Mouse (Mus musculus) embryonic facial prominence, embryonic 12.5 days (tissue): Measurements from ENCODE around the gene Ddt. TPM values are rescaled to one million over a fixed set of nuclear protein-coding genes. Genes with fewer than 3 reads are reported as not detected.
"Not testable (repeated sequence)": the region's sequence is repeated elsewhere in the genome, so short reads cannot be mapped to it uniquely, and the experiment has no call there.

Source experiments
- ATAC-seq: fragments of 200-750 bp; cut with Nextera tagmentation; 2 replicates; pipeline ENCODE4 v1.8.0; 2017; ENCODE audit not compliant: insufficient number of reproducible peaks, insufficient read depth, low FRiP score, low TSS enrichment
- H3K27ac ChIP-seq: fragments of 300-500 bp; sonication (generic); 2 replicates; pipeline ENCODE4 v1.5.1; 2016; ENCODE audit warnings: mild to moderate bottlenecking
- H3K27me3 ChIP-seq: fragments of 300-500 bp; sonication (generic); 2 replicates; pipeline ENCODE4 v1.6.1; 2016; ENCODE audit warnings: mild to moderate bottlenecking, moderate library complexity
- H3K36me3 ChIP-seq: fragments of 300-500 bp; sonication (generic); 2 replicates; pipeline ENCODE4 v1.6.1; 2016; ENCODE audit warnings: mild to moderate bottlenecking
- H3K4me1 ChIP-seq: fragments of 300-500 bp; sonication (generic); 2 replicates; pipeline ENCODE4 v1.6.1; 2016
- H3K4me2 ChIP-seq: fragments of 300-500 bp; sonication (generic); replicated peaks from 2 replicates; pipeline ENCODE4 v1.6.1; 2016; ENCODE audit warnings: mild to moderate bottlenecking, moderate library complexity
- H3K4me3 ChIP-seq: fragments of 300-500 bp; sonication (generic); 2 replicates; pipeline ENCODE4 v1.5.1; 2016; ENCODE audit warnings: mild to moderate bottlenecking
- H3K9ac ChIP-seq: fragments of 300-500 bp; sonication (generic); 2 replicates; pipeline ENCODE4 v1.6.1; 2016; ENCODE audit warnings: mild to moderate bottlenecking, moderate library complexity
- H3K9me3 ChIP-seq: fragments of 300-500 bp; sonication (generic); 2 replicates; pipeline ENCODE4 v1.6.1; 2016; ENCODE audit warnings: mild to moderate bottlenecking, moderate library complexity
- WGBS: fragments of 180-500 bp; shearing (Covaris S2); methylation state at CpG from one replicate; pipeline ENCODE4 v1.1.7; 2016; 5-methylcytosine and 5-hydroxymethylcytosine counted together
- polyA plus RNA-seq: library from polyadenylated mRNA; unstranded; fragments of >200 nt; fragmentation: Nextera tagmentation; extraction: Ambion mirVana; gene quantifications from 2 replicates; pipeline ENCODE4 v1.2.1, GENCODE M21; 2016

Ddt gene
- polyA plus RNA-seq, 1 experiment from 2014 or later: 92.2 TPM

DNA sequence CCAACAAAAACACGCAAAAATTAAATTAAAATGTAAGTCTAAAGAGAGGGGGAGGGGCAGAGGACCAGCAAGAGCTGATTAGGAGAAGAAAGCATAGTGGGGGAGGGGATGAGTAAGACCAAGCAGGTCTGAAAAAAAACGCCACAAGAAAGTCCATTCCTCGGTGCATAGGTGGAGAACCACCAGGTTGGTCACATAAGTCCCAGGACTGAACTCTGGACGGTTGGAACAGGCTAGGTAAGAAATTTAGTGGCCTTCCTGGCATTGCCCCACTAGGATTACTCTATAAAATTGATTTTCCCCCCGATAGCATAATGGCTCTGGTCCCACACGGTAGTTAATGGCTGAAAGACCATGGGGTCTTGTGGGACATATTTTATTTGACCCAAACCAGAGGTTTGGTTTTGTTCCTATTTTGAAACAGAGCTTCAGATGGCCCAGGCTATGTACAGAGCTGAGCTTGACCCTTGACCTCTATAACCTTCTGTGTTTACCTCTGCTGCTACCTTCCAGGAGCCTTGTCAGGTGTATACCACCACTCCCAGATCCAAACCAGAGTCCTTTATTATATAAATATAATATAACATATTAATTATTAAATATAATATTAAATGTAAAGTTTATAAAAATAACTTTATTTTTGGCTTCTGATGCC is 16.0 kb upstream of the Ddt start:
- Histone ChIP-seq H3K9ac (no peak overlapping the region), H3K27me3 (no peaks in the 10 kb centered on the region), H3K4me2 (no peak overlapping the region), H3K36me3 (no peaks in the 10 kb centered on the region), H3K4me3 (no peak overlapping the region), H3K27ac (no peak overlapping the region), H3K9me3 (no peaks in the 10 kb centered on the region), H3K4me1 (peaks cover 5% of the 10 kb centered on the region; the same call in 1 of the 2 replicates)
- no peak for ATAC-seq
- WGBS: 78% methylated on average over 6 of the region's 6 CpGs

DNA sequence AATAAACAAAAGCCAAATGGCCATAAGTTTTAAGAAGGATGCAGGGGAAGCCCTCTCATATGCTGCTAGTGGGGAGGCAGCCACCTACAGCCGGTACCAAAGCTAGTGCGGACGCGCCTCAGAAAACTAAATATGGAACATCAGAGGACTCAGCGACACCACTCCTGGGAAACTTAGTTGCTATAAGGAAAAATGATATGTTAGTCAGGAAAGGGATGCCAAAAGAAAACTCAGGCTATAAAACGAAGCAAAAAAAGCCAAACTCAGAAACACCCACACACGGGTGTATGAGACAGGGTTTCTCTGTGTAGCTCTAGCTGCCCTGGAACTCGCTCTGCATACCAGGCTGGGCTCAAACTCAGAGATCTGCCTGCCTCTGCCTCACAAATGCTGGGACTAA is 15.1 kb upstream of the Ddt start:
- H3K36me3 ChIP-seq: no peaks in the 10 kb centered on the region
- H3K4me1 ChIP-seq: peaks cover 5% of the 10 kb centered on the region; the same call in 1 of the 2 replicates
- WGBS: 92% methylated on average over 8 of the region's 8 CpGs
- no peak overlapping the region for H3K27ac ChIP-seq
- H3K27me3 ChIP-seq: no peaks in the 10 kb centered on the region
- no peak overlapping the region for H3K9ac ChIP-seq
- H3K4me2 ChIP-seq: no peak overlapping the region
- no peak for ATAC-seq
- H3K9me3 ChIP-seq: no peaks in the 10 kb centered on the region
- H3K4me3 ChIP-seq: no peak overlapping the region

DNA sequence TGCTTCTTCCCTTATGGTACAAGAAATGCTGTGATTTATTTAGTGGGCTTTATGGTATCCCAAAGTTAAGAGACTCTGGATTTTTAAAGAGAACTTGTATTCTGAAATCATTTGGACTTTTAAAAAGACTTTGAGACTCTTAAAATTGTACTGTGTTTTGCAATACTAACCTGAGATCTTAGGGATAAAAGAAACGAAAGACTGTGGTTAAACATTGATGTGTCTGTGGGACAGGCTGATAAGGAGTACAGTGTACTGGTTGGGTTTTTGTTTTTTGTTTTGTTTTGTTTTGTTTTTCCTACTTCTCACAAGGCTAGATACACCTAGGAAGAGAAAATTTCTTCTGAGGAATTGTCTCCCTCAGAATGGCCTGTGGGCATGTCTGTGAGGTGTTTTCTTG is 12.2 kb upstream of the Ddt start:
- Histone ChIP-seq H3K4me3 (no peak overlapping the region), H3K27me3 (peaks cover 5% of the 10 kb centered on the region; the same call in 1 of the 2 replicates), H3K36me3 (no peaks in the 10 kb centered on the region), H3K27ac (no peak overlapping the region), H3K4me2 (no peak overlapping the region), H3K9ac (no peak overlapping the region), H3K4me1 (peaks cover 8% of the 10 kb centered on the region), H3K9me3 (no peaks in the 10 kb centered on the region)
- 82% methylated on average over 1 of the region's 1 CpGs for WGBS
- no peak for ATAC-seq

DNA sequence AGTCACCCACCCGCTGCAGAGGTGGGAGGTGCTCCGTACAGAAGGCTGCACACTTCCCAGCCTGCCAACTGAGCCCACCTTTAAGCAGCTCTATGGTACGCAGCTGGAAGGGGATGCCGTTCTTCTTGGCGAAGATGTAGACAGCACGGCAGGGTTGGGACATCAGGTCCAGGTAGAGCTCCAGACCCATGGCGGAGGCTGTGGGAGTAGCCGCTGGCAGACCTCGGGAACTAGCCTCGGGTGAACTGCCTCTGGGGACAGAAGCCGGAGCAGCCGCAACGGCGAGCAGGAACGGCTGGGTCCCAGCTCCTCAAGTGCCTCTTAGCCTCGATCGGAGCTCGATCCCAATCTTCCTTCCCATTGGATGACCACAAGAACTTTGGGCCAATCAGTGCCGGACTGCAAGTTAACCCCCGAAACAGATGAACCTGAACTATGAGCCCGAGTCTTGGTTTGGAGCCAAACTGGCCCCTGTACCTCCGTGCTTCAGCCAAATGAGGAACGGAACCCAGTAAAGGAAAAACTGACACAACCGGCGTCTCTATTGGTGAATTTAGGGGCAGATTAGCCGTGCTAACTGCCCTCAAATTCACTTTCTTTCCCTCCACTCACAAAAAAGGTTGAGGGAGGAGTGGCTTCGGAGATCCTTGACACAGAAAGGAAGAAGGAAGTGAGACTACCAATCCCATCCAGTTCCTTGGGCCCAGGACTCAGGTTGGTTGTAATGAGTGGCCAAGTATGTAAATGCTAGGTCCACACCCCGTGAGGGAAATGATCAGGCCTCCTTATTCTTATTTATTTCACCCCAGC is 7.8 kb upstream of the Ddt start, which contains the start of the genes Gm20441 and Gstt3:
TSS of gene Gm20441 (minus strand) at position 186 of the 810 bp plus-strand sequence.
TSS of gene Gstt3 (minus strand) at position 646 of the 810 bp plus-strand sequence.
- no peaks in the 10 kb centered on the region for H3K36me3 ChIP-seq
- ATAC-seq: no peak; the same call in 1 of the 2 replicates
- H3K4me3 ChIP-seq: peak within 1 kb of the TSS; percentile 47
- no peaks in the 10 kb centered on the region for H3K9me3 ChIP-seq
- peak within 1 kb of the TSS; percentile 48 for H3K9ac ChIP-seq
- H3K27me3 ChIP-seq: peaks cover 16% of the 10 kb centered on the region
- peak within 1 kb of the TSS; percentile 90 for H3K4me2 ChIP-seq
- 2% methylated on average over 28 of the region's 28 CpGs for WGBS
- H3K4me1 ChIP-seq: peaks cover 19% of the 10 kb centered on the region
- 0 out of 2 replicates have a peak within 1 kb of the TSS, but pooled peaks have one; percentile 30 for H3K27ac ChIP-seq

DNA sequence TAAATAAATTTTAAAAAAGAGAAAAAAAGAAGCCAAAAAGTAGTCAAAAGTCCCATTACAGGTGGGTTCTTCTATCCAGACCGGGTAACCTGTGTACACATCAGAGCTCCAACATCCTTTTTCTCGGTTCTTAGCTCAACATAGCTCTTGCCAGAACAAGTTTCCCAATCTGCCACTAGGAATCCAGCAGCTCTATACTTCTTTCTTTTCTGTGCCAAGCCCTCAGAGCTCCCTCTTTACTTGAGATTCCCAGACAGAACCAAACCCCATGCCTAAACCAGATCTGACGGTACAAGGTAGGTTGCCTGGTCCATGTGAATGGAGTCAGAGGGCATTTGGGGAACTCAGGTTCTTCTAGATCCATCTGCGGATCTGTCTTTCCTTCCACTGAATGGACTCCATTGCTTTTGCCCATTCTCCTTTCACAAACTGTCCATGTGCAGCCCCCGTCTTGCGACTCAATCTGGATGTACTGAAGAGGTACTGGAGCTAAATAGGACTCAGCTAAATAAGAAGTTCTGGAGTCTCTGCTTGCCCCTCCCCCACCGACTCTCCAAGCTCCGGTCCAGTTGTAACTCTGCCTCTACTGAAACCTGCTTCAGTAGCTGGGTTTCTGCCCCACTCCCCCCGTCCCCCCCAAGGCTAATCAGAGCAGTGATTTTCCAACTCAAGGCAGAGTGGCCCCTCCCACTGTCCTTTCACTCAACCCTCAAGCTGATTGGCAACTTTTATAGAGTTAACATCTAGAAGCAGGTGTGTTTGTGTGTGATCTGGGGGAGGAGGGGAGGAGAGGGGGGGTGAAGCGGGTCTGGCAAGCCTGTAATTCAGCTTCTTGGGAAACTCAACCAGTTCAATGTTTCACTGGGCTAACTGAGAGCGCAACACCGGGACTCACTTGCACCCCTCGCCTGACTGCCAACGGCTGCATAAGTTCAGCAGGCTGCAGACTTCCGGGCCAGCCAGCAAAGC is 6.3 kb upstream of the Ddt start:
- Histone ChIP-seq H3K27ac (no peak overlapping the region), H3K9ac (no peak overlapping the region), H3K36me3 (no peaks in the 10 kb centered on the region), H3K9me3 (no peaks in the 10 kb centered on the region), H3K4me1 (peaks cover 19% of the 10 kb centered on the region), H3K27me3 (peaks cover 18% of the 10 kb centered on the region), H3K4me2 (peak overlapping the region; percentile 90), H3K4me3 (no peak overlapping the region)
- WGBS: 36% methylated on average over 15 of the region's 15 CpGs
- no peak for ATAC-seq

DNA sequence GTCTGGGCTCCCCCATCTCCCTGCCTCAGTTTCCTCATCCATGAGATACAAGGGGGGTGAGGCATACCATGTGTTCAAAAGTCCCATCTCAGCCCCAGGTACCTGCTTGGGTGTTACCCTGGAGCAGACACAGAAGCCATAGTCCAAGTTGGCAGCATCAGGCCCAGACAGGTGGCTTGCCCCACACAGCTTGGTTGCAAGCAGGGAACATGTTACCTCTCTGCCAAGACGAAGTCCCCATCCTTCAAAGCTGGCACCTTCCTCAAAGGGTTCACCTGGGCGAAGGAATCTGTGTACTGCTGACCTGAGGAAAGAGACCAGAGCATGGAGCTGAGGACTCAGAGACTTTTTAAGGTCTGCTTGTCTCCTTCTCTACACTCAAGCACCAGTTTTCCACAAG is 4.7 kb upstream of the Ddt start:
- Histone ChIP-seq H3K4me2 (no peak overlapping the region), H3K36me3 (no peaks in the 10 kb centered on the region), H3K4me1 (peaks cover 19% of the 10 kb centered on the region), H3K9ac (no peak overlapping the region), H3K4me3 (no peak overlapping the region), H3K9me3 (no peaks in the 10 kb centered on the region), H3K27ac (no peak overlapping the region), H3K27me3 (peaks cover 18% of the 10 kb centered on the region)
- WGBS: 74% methylated on average over 2 of the region's 2 CpGs
- no peak for ATAC-seq

DNA sequence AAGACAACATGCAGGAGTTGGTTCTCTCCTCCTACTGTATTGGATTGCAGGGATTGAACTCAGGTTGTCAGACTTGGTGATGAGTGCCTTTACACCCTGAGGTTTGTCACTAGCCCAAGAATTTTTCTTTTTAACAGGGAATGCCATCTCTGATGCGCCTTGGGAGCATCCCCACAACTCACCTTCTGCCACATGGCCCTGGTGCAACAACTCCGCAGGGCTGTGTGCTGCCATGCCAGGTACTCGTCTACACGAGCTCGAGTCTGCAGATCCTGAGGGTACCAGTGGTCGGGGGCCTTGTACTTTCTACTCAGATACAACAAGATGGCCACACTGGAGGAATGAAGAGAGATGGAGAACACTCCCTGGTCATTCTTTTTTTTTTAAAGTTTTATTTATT is 3.3 kb upstream of the Ddt start:
- 90% methylated on average over 6 of the region's 6 CpGs for WGBS
- Histone ChIP-seq H3K27ac (no peak overlapping the region), H3K4me2 (no peak overlapping the region), H3K9ac (no peak overlapping the region), H3K9me3 (no peaks in the 10 kb centered on the region), H3K27me3 (peaks cover 16% of the 10 kb centered on the region), H3K36me3 (no peaks in the 10 kb centered on the region), H3K4me1 (peaks cover 26% of the 10 kb centered on the region), H3K4me3 (no peak overlapping the region)
- no peak for ATAC-seq

DNA sequence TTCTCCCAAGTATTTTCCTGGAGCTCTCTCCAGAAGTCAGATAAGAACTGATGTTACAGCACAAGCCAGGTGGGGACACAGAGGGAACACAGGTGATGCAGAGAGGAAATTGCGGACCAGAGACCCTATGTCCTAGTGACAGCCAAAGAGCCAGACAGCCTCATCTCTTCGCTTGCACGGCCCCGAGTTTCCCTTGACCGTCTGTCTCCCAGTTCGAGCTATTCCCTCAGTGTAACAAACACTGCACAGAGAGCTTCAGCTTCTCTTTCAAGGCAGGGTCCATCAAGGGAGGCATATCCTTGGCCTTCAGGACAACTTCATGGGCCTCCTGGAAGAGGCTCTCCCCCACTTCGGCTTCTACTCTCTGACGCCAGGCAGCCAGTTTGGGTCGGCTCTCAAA is 1.4 kb upstream of the Ddt start:
- Histone ChIP-seq H3K36me3 (no peaks in the 10 kb centered on the region), H3K4me1 (peaks cover 9% of the 10 kb centered on the region), H3K4me2 (no peak overlapping the region), H3K9ac (no peak overlapping the region), H3K27ac (no peak overlapping the region), H3K4me3 (no peak overlapping the region), H3K27me3 (peaks cover 6% of the 10 kb centered on the region), H3K9me3 (no peaks in the 10 kb centered on the region)
- WGBS: 86% methylated on average over 9 of the region's 9 CpGs
- ATAC-seq: no peak

DNA sequence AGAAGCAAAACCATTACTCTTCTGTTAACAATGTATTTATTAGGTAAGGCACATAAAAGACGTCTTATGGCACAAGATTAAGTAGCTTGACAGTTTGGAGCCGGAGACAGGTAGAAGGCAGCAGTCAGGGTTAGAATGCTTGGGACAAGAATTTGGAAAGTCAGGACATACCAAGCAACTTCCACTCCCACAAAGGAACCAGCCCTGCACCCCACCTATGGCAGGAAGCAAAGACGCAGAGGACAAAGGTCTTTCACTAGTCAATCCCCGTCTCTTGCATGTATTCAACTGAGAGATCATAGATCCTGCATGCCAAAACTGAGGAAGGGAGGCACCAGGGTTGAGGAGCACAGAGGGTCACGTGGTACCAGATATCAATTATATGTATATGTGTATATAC is 888 bp upstream of the Ddt start:
- no peaks in the 10 kb centered on the region for H3K36me3 ChIP-seq
- peaks cover 2% of the 10 kb centered on the region; the same call in 1 of the 2 replicates for H3K27me3 ChIP-seq
- H3K27ac ChIP-seq: no peak overlapping the region
- no peak for ATAC-seq
- WGBS: 91% methylated on average over 5 of the region's 5 CpGs
- H3K4me2 ChIP-seq: no peak overlapping the region
- no peak overlapping the region for H3K9ac ChIP-seq
- peaks cover 7% of the 10 kb centered on the region; the same call in 1 of the 2 replicates for H3K4me1 ChIP-seq
- no peak overlapping the region for H3K4me3 ChIP-seq
- no peaks in the 10 kb centered on the region for H3K9me3 ChIP-seq

DNA sequence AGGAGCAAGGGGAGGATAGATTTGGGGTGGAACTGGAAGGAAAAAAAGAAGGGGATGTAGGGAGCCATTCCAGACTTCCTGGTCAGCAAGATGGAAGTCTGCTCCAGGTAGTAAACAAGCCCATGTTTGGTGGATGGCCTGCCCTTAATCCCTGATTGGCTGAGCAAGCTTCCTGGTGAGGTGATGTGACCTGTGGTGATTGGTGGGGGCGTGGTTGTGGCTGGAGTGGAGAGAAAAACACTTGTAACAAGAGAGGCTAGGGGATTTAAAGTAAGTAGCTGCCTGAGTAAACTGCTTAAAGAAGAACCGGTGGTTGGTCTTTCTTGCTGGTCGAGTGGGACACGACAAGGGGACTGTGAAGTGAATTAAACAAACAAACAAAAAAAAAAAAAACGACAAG is 5.5 kb downstream of the Ddt start:
- not testable (repeated sequence) for H3K27me3 ChIP-seq, H3K27ac ChIP-seq, H3K4me3 ChIP-seq, H3K4me2 ChIP-seq, H3K36me3 ChIP-seq, ATAC-seq, H3K9me3 ChIP-seq, H3K9ac ChIP-seq
- 33% methylated on average over 5 of the region's 5 CpGs for WGBS
- H3K4me1 ChIP-seq: peaks cover 16% of the 10 kb centered on the region; the same call in 1 of the 2 replicates

DNA sequence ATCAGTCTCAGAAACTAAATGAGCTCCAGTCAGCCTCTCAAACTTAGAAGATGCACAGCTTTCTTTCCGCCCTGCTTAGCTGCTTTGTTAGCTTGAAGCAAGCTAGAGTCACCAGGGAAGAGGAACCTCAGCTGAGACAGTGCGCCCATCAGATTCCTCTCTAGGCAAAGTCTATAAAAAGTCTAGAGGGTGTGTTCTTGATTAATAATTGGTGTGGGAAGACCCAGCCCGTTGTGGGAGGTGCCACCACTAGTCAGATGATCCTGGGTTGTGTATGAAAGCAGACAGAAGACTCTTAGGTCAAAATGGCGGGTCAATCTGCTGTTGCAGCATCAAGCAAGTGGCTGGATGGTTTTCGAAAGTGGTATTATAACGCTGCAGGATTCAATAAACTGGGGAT is 6.4 kb downstream of the Ddt start:
- no peak for ATAC-seq
- H3K4me3 ChIP-seq: no peak overlapping the region
- WGBS: 81% methylated on average over 6 of the region's 6 CpGs
- H3K4me2 ChIP-seq: no peak overlapping the region
- no peak overlapping the region for H3K9ac ChIP-seq
- 0 out of 2 replicates have a peak, but pooled peaks cover 9% of the 10 kb centered on the region for H3K4me1 ChIP-seq
- no peaks in the 10 kb centered on the region for H3K36me3 ChIP-seq
- H3K27ac ChIP-seq: no peak overlapping the region
- H3K27me3 ChIP-seq: no peaks in the 10 kb centered on the region
- no peaks in the 10 kb centered on the region for H3K9me3 ChIP-seq
